ENCODE assay signal across 8 mouse cellular contexts in the genomic region with DNA sequence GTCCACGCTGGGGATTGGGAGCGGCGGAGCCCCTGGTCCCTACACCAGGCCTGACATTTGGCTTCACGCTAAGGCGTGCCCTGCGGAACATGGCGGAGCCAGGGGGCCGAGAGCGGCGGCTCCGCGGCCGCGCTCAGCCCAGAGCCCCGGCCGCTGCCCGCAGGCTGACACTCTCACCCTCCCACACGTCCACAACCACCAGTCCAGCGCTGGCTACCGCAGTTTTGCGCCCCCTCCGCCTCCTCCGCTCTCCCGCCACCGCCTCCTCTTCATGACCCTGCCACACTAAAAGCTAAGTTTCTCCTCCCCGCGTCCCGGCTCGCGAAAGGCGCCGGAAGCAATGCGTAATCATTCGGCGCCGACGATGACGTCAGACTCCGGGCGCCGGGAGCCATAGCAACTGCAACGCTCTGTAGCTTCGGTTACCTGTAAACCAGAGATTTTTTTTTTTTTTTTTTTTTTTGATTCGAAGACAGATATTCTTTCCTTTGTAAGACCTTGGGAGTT. TPM values are rescaled to one million over a fixed set of nuclear protein-coding genes. Genes with fewer than 3 reads are reported as not detected.
DNase-seq lines count a peak whose midpoint lies in the region; ATAC-seq and TF ChIP-seq lines count a peak whose summit lies in the region.

A gene (minus strand): TSS at position 323 of the 507 bp plus-strand sequence.

- no peaks in the 10 kb centered on the region for H3K27me3 ChIP-seq in heart, embryonic 15.5 days
- no peaks in the 10 kb centered on the region for H3K27me3 ChIP-seq in liver, embryonic 14.5 days (ENCODE audit: control insufficient read depth, insufficient read depth, low read length)
- no peaks in the 10 kb centered on the region for H3K27me3 ChIP-seq in neural tube, embryonic 11.5 days (ENCODE audit: control insufficient read depth, insufficient read depth, low read length)
- no peaks in the 10 kb centered on the region for H3K27me3 ChIP-seq in stomach, postnatal 0 days (ENCODE audit: control insufficient read depth, insufficient read depth, low read length)

- H3K4me3 ChIP-seq in heart, embryonic 15.5 days = peak within 1 kb of the TSS; percentile 98
- peak within 1 kb of the TSS; percentile 94 to 95 for H3K4me3 ChIP-seq in liver, embryonic 14.5 days (ENCODE audit: insufficient read depth in 1 of 2, low read depth in 2 of 2, low read length in 2 of 2)
- peak within 1 kb of the TSS; percentile 90 for H3K4me3 ChIP-seq in neural tube, embryonic 11.5 days (ENCODE audit: low read depth, low read length)
- H3K4me3 ChIP-seq in stomach, postnatal 0 days (ENCODE audit: low read depth, low read length) = peak within 1 kb of the TSS; percentile 98

- H3K27ac ChIP-seq in heart, embryonic 15.5 days = peak within 1 kb of the TSS; percentile 94
- peak within 1 kb of the TSS; percentile 67 for H3K27ac ChIP-seq in liver, embryonic 14.5 days
- H3K27ac ChIP-seq in neural tube, embryonic 11.5 days (ENCODE audit: low read depth, low read length) = peak within 1 kb of the TSS; percentile 65; the same call in 1 of the 2 replicates
- H3K27ac ChIP-seq in stomach, postnatal 0 days (replicated peaks) = peak within 1 kb of the TSS; percentile 91

- peak; percentile 85 for DNase-seq in c-Kit-negative CD71-positive TER-119-positive erythroid progenitor cells, embryonic 14.5 days (ENCODE audit: low read depth, low spot score)
- DNase-seq in fibroblast of lung, adult 2 months (ENCODE audit: low read depth) = peak; percentile 78
- DNase-seq in kidney, postnatal 25 days = peak; percentile 96
- DNase-seq in liver, embryonic 14.5 days (ENCODE audit: low read depth in 3 of 3, low spot score in 3 of 3) = peak; percentile 78 to 82 (median 79)
- DNase-seq in neural tube, embryonic 11.5 days (ENCODE audit: low spot score) = peak; percentile 96
- DNase-seq in stomach, postnatal 0 days (ENCODE audit: low spot score) = peak; percentile 95

- peaks cover 2% of the 10 kb centered on the region; the same call in 1 of the 2 replicates for H3K36me3 ChIP-seq in heart, embryonic 15.5 days
- H3K36me3 ChIP-seq in liver, embryonic 14.5 days (replicated peaks; ENCODE audit: control insufficient read depth, insufficient read depth, low read depth) = peaks cover under 1% of the 10 kb centered on the region
- no peaks in the 10 kb centered on the region for H3K36me3 ChIP-seq in neural tube, embryonic 11.5 days (ENCODE audit: control insufficient read depth, insufficient read depth, low read length)
- no peaks in the 10 kb centered on the region; the same call in 1 of the 2 replicates for H3K36me3 ChIP-seq in stomach, postnatal 0 days (ENCODE audit: control insufficient read depth, insufficient read depth, low read length)

- no peak for TF ChIP-seq CTCF in liver, embryonic 14.5 days (IDR thresholded peaks at IDR 0.05; ENCODE audit: low read depth)
- TF ChIP-seq CTCF in stomach, postnatal 0 days (IDR thresholded peaks at IDR 0.05; ENCODE audit: low read depth) = no peak

- TF ChIP-seq EP300 in liver, embryonic 14.5 days (IDR thresholded peaks at IDR 0.05; ENCODE audit: low read depth) = no peak
- TF ChIP-seq EP300 in stomach, postnatal 0 days (optimal IDR thresholded peaks at IDR 0.05) = peak; percentile 7

- WGBS in heart, embryonic 15.5 days = under 1% methylated on average over 44 of the region's 44 CpGs
- under 1% methylated on average over 44 of the region's 44 CpGs for WGBS in liver, embryonic 14.5 days (ENCODE audit: insufficient replicate concordance)
- under 1% methylated on average over 41 of the region's 44 CpGs for WGBS in neural tube, embryonic 11.5 days
- under 1% methylated on average over 44 of the region's 44 CpGs for WGBS in stomach, postnatal 0 days

- peak within 1 kb of the TSS; percentile 91 for H3K9ac ChIP-seq in heart, embryonic 15.5 days
- peak within 1 kb of the TSS; percentile 96 for H3K9ac ChIP-seq in liver, embryonic 14.5 days (replicated peaks)
- H3K9ac ChIP-seq in neural tube, embryonic 11.5 days (ENCODE audit: low read length) = peak within 1 kb of the TSS; percentile 81
- peak within 1 kb of the TSS; percentile 92 for H3K9ac ChIP-seq in stomach, postnatal 0 days (ENCODE audit: low read length)

- peak within 1 kb of the TSS; percentile 78 for H3K4me2 ChIP-seq in heart, embryonic 15.5 days
- peak within 1 kb of the TSS; percentile 78 for H3K4me2 ChIP-seq in liver, embryonic 14.5 days (ENCODE audit: low read depth)
- peak within 1 kb of the TSS; percentile 63 for H3K4me2 ChIP-seq in neural tube, embryonic 11.5 days (ENCODE audit: low read depth)
- H3K4me2 ChIP-seq in stomach, postnatal 0 days (replicated peaks; ENCODE audit: low read depth) = peak within 1 kb of the TSS; percentile 77

- no peaks in the 10 kb centered on the region for H3K9me3 ChIP-seq in heart, embryonic 15.5 days (replicated peaks)
- H3K9me3 ChIP-seq in liver, embryonic 14.5 days (ENCODE audit: control insufficient read depth, low read length) = no peaks in the 10 kb centered on the region
- H3K9me3 ChIP-seq in neural tube, embryonic 11.5 days (ENCODE audit: control insufficient read depth, low read length) = no peaks in the 10 kb centered on the region
- no peaks in the 10 kb centered on the region for H3K9me3 ChIP-seq in stomach, postnatal 0 days (ENCODE audit: control insufficient read depth, low read length)

- ATAC-seq in CD4-positive, CD25-positive, alpha-beta regulatory T cell, adult 4 months = peak; percentile 84
- peak; percentile 70 for ATAC-seq in heart, embryonic 15.5 days (replicated peaks; ENCODE audit: insufficient number of reproducible peaks, insufficient read depth, low FRiP score, low read depth)
- ATAC-seq in liver, embryonic 14.5 days (ENCODE audit: insufficient read depth) = peak; percentile 80
- peak; percentile 69 for ATAC-seq in neural tube, embryonic 11.5 days (ENCODE audit: insufficient read depth, low FRiP score, low TSS enrichment)
- ATAC-seq in stomach, postnatal 0 days (ENCODE audit: low FRiP score, low TSS enrichment) = peak; percentile 87

- H3K4me1 ChIP-seq in heart, embryonic 15.5 days (replicated peaks) = peaks cover 28% of the 10 kb centered on the region
- H3K4me1 ChIP-seq in liver, embryonic 14.5 days (replicated peaks; ENCODE audit: control insufficient read depth in 2 of 2, insufficient read depth in 2 of 2, low read length in 1 of 2) = peaks cover 7 to 14% of the 10 kb centered on the region in 2 experiments; a peak in 3 of 4 replicates
- peaks cover 14% of the 10 kb centered on the region; the same call in 1 of the 2 replicates for H3K4me1 ChIP-seq in neural tube, embryonic 11.5 days (ENCODE audit: control insufficient read depth, insufficient read depth, low read length)
- H3K4me1 ChIP-seq in stomach, postnatal 0 days (replicated peaks; ENCODE audit: control insufficient read depth, insufficient read depth) = peaks cover 2% of the 10 kb centered on the region; the same call in 1 of the 2 replicates

RNA-seq across cellular contexts. Expression of the gene that starts here (rescaled TPM):
- 10 to 100 TPM; 17.5 to 26.5 TPM for polyA plus RNA-seq in CD4-positive, CD25-positive, alpha-beta regulatory T cell, adult 4 months (2017; shearing (Covaris generic))
- polyA plus RNA-seq in heart, embryonic 15.5 days (2015; fragmentation: Nextera tagmentation; extraction: Ambion mirVana) = 21.1 and 22.5 TPM in 2 replicates
- polyA plus RNA-seq in liver, embryonic 14.5 days (2012; rRNA removed) = 3.4 and 5.4 TPM in 2 replicates
- 7.8 and 8.7 TPM in 2 replicates for polyA plus RNA-seq in liver, embryonic 14.5 days (2014; fragmentation: Nextera tagmentation; extraction: Ambion mirVana)
- 23.1 and 23.2 TPM in 2 replicates for polyA plus RNA-seq in neural tube, embryonic 11.5 days (2014; fragmentation: Nextera tagmentation; extraction: Ambion mirVana)
- polyA plus RNA-seq in stomach, postnatal 0 days (2015; fragmentation: Nextera tagmentation; extraction: Ambion mirVana) = 15.5 and 17.5 TPM in 2 replicates

Comparison
In these comparisons a context has a peak if more than half of its experiments do, and no peak if none do; other contexts are left out.
1. Peak in every context shown above with its lines: DNase-seq, ATAC-seq, H3K4me3 ChIP-seq and H3K27ac ChIP-seq.